Mouse (Mus musculus): ENCODE measurements around the gene Herc2.

The Herc2 gene

DNA sequence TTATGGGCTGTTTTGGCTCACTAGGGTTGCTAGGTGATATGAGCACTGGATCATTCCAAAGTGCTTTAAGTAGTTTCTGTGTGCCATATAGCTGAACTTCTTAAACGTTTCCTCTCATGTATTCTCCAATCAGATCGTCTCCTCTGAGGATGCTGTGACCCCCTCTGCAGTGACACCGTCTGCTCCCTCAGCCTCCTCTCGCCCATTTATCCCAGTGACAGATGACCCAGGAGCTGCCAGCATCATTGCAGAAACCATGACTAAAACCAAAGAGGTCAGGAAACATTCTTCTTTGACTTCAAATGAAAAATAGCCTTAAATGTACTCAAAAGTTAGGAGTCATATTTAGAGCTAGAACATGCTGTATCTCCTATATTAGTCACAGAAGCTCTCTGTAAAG is 141.7 kb downstream of the Herc2 start:
- no peak for DNase-seq (ENCODE audit: low spot score in 2 of 2)

DNA sequence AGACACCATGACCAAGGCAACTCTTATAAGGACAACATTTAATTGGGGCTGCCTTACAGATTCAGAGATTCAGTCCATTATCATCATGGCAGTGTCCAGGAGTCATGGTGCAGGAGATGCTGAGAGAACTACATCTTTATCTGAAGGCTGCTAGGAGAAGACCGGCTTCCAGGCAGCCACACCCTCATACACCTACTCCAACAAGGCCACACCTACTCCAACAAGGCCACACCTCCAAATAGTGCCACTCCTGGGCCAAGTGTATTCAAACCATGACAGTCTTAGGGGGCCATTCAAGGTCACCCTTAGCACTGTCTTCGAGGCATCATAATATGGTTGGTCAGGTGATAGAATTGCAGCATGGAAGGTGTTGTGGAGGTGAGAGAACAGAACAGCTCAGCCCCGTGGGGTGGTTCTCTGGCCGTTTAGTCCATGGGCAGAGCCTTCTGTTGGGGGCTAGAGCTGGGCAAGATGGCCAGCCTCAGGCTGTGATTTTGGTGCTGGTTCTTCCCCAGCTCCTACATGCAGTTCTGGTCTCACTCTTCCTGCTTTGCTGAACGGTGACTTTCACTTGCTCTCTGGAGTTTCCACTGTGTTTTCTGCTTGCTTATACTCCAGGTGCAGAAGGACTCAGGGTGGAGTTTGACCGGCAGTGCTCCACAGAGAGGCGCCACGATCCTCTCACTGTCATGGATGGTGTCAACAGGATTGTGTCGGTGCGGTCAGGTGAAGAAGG is 151.7 kb downstream of the Herc2 start:
- no peak for DNase-seq (ENCODE audit: low spot score in 2 of 2)

DNA sequence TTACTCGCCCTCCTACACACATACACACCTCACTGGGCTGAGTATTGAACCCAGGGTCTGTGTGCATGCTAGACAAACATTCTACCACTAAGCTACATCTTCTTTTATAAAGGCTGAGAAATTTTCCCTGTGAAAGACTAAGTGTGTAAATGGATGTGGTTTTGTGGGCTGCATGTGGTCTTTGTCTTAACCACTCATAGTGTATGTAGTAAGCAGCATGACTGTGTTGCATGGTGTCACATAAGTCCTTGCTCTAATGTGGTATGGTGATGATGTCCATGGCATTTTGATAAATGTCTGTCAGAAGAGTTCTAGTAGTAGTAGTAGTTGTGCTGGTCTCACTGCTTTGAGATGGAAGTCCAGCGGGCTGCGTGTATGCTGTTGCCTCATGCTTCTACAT is 152.8 kb downstream of the Herc2 start:
- DNase-seq (ENCODE audit: low spot score in 2 of 2): no peak

DNA sequence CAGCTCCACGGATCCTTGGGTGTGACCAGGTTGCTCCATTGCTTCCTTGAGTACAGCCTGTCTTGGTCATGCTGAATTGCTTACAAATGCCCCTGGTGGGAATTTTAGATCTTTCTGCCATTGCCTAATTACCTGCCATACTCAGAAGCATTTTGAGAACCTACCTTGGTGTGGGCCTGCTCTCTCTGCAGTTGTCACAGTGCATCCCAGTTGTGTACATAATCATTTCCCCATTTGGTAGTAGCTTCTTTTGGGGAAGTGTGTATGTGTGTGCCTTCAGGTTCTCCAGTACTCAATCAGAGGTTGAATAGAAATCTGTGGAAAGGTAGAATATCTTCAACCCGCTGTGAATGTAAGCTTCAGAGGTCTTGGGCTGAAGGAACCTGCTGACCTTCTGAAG is 153.3 kb downstream of the Herc2 start:
- no peak for DNase-seq (ENCODE audit: low spot score in 2 of 2)

DNA sequence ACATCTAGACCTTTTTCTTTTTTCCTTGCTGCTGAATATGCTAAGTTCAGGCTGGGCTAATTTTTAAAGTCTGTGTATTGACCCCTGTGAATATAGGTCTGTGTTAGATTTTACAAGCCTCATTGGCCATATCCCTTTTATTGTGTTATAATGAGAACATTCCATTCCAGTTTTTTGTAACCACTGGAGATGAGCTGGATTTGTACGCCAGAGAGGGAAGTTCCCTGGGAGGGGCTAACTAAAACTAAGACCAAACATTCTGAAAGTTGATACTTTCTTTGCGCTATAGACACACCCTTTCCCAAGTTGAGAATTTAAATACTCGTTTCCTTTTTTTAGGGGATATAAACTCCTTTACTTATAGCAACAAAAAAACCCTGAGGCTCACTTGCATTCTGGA is 154.9 kb downstream of the Herc2 start:
- no peak for DNase-seq (ENCODE audit: low spot score in 2 of 2)

DNA sequence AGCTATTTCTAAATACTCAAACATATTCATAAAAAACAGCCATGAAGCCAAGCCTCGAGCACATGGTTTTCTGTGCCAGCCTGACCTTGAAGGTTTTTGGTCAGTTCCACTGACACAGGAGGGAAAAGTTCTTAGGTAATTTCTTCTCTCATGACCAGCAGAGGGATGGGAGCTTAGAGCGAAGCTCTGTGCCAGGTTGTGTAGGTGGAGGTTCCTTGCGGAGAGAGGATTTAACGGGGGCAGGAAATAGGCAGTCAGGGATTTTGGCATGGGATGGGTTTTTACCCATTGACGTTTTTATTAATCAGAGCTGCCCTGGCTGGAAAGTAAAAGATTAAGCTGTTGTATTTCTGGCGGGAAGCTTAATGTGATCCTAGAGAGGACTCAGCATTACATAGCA is 170.8 kb downstream of the Herc2 start:
- DNase-seq (ENCODE audit: low spot score in 2 of 2): no peak

DNA sequence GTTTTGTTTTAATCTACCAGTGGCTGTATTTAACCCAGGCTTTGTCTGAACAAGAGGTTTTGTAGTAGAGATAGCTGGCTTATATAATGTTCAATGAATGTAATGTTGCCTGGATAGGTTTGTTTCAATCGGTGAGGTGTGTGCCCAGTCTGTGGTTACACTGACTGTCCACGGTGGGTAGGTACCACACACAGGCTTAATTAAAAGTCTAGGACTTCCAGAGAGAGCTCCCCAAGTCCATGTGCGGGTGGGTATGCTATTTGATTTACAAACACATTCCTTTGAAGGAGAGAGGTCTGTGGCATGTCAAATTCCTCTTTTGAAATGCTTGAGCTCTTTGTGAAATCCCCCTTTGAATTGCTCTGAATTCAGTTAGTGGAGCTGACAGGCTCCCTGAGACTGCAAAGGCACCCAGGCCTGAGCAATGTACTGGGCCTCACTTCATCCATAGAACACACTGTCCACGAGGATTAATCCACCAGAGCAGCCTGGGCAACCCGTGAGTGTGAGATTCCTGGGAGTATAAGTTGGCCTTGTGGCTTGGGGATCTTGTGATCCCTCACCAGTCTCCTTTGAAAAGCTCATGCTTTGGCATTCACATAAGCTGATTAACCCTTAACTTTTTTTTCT is 185.9 kb downstream of the Herc2 start:
- no peak for DNase-seq (ENCODE audit: low spot score in 2 of 2)

DNA sequence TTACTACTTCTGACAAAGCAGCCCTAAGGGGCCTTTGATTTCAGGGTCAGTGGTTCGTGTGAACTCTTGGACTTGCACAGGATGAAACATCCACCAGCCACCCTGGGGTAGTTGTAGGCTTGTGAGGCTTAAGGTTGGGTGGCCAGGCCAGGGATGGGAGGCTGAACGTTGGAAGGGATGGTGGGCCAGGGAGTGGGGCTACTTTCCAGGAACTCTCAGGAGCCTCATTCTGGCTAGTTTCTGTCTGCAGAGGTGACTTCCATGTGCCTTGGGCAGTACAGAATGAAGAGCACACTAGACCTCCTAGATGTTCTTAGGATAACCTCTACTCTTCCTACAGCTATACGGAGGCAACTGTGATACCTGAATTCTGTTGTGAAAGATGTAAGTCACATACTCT is 186.6 kb downstream of the Herc2 start:
- no peak for DNase-seq (ENCODE audit: low spot score in 2 of 2)

DNA sequence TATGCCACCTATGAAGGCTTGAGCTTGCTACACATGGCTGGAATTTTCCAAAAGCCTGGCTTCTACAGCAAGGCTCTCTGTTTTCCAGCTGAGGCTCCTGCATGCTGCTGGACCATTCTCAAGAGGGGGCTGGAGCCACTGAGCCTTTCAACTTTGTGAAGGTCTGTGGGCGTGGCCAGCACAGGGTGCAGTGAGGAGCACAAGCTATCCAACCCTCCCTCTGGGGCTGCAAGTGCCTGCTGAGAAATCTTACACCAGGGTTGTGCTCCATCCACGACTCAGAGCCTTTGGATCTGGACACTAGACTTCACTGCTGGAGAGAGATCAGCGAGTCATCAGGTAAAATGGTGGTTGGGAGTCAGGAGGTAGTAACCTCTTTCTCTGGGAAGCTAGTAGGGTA is 189.5 kb downstream of the Herc2 start, which contains the start of gene Oca2:
TSS of gene Oca2 (plus strand) at position 218 of the 400 bp plus-strand sequence.
- DNase-seq (ENCODE audit: low spot score in 2 of 2): no peak

DNA sequence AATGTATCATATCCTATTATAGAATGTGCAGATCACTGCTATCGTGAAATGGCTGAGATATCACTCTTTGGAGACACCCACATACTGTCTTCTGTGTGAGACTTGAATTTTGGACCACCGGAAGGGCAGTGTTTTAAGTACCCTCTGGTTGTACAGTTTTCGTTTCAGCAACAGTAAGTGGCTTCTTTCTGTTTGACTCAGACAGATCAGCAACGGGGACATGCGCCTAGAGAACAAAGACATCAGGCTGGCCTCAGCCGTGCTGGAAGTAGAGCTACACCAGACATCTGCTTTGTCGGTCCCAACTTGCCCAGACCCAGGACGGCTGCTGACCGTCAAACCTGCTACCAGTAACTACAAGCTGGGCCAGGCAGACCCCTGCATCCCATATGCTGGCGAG is 204.6 kb downstream of the Herc2 start:
- no peak for DNase-seq (ENCODE audit: low spot score in 2 of 2)

DNA sequence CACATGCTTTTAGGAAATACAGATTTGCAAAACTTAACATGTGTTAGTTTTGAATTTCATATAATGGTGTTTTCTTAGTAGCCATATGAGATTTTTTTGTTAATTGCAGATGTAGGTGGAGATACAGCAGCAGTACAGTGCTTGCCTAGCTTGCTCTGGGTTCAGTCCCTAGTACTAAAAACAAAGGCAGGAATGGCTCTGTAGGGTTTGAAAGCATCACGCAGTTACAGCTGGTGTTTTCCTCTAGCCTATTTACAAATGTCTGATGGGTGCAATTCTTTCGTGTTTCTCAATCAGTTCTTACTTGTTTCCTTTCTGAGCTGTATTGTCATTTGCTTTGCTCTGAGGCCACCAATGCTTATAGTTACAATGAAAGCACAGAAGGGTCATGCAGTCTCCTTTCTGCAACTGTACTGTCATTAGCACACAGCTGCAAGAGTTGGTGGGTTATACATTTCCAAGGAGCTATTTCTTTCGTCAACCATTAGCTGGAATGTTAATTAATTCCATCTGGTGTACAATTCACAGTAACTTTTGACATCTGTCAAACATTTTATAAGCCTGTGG is 208.0 kb downstream of the Herc2 start:
- DNase-seq (ENCODE audit: low spot score in 2 of 2): no peak

DNA sequence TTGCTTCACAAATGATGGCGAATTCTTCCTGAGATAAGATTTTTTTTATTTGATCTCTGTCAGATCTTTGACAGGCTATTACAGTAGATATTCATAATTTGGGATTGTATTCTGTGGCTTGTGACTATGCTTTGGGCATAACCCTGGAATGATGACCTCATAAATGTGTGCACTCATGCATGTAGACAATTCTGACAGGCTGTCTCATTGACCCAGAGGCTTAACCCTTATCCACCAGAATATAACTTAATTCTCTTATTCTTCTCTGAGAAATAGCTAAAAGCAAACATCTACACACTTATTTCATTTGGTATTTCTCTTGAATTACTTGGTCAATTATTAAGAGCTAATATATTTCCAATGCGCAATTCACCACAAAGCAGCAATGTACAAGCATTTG is 227.5 kb downstream of the Herc2 start:
- DNase-seq (ENCODE audit: low spot score in 2 of 2): no peak

Data from left cerebral cortex, adult 9 months (tissue).